Mouse (Mus musculus): ENCODE data around the gene Il6ra. TPM values are rescaled to one million over a fixed set of nuclear protein-coding genes. Genes with fewer than 3 reads are reported as not detected.
"Not testable (repeated sequence)": the region's sequence is repeated elsewhere in the genome, so short reads cannot be mapped to it uniquely, and the experiment has no call there.

The Il6ra gene
- total RNA-seq, 1 experiment from 2014 or later, result 5.2 TPM

GRCm38 (mm10) chr3:89875021-89875420, 38.0 kb downstream of the Il6ra start:
- DNase-seq, result no peak

GRCm38 (mm10) chr3:89874076-89874475, 38.9 kb downstream of the Il6ra start:
- no peak for DNase-seq

GRCm38 (mm10) chr3:89872684-89873083, 40.3 kb downstream of the Il6ra start:
- no peak for DNase-seq

- no peak for DNase-seq
Observed at GRCm38 (mm10) chr3:89872209-89872608, 40.8 kb downstream of the Il6ra start.

- DNase-seq, result no peak
Observed at GRCm38 (mm10) chr3:89871339-89871914, 41.6 kb downstream of the Il6ra start.

- no peak for DNase-seq
Observed at GRCm38 (mm10) chr3:89870472-89871271, 42.3 kb downstream of the Il6ra start.

- DNase-seq, result no peak
Observed at GRCm38 (mm10) chr3:89869556-89869955, 43.4 kb downstream of the Il6ra start.

GRCm38 (mm10) chr3:89868956-89869355, 44.0 kb downstream of the Il6ra start:
- no peak for DNase-seq

GRCm38 (mm10) chr3:89868357-89868756, 44.6 kb downstream of the Il6ra start:
- no peak for DNase-seq

GRCm38 (mm10) chr3:89867651-89868050, 45.3 kb downstream of the Il6ra start:
- no peak for DNase-seq

- DNase-seq, result no peak
Observed at GRCm38 (mm10) chr3:89865764-89866163, 47.2 kb downstream of the Il6ra start.

GRCm38 (mm10) chr3:89865020-89865419, 48.0 kb downstream of the Il6ra start:
- no peak for DNase-seq

GRCm38 (mm10) chr3:89863716-89864509, 49.1 kb downstream of the Il6ra start:
- no peak for DNase-seq

GRCm38 (mm10) chr3:89863276-89863675, 49.7 kb downstream of the Il6ra start:
- DNase-seq, result not testable (repeated sequence)

GRCm38 (mm10) chr3:89862182-89862761, 50.7 kb downstream of the Il6ra start:
- DNase-seq, result no peak

GRCm38 (mm10) chr3:89861070-89861469, 51.9 kb downstream of the Il6ra start:
- DNase-seq, result peak; percentile 72

GRCm38 (mm10) chr3:89860343-89860742, 52.7 kb downstream of the Il6ra start:
- DNase-seq, result no peak

GRCm38 (mm10) chr3:89859936-89860335, 53.1 kb downstream of the Il6ra start:
- no peak for DNase-seq

GRCm38 (mm10) chr3:89858888-89859287, 54.1 kb downstream of the Il6ra start:
- DNase-seq, result no peak

GRCm38 (mm10) chr3:89858123-89858522, 54.9 kb downstream of the Il6ra start:
- no peak for DNase-seq

- DNase-seq, result no peak
Observed at GRCm38 (mm10) chr3:89857353-89857752, 55.6 kb downstream of the Il6ra start.

- no peak for DNase-seq
Observed at GRCm38 (mm10) chr3:89853752-89854151, 59.2 kb downstream of the Il6ra start.

- DNase-seq, result no peak
Observed at GRCm38 (mm10) chr3:89848083-89848482, 64.9 kb downstream of the Il6ra start.
